Mouse (Mus musculus) right cerebral cortex, adult 18-20 months (tissue): Measurements from ENCODE around the gene Hist1h1t.
"Not testable (repeated sequence)": the region's sequence is repeated elsewhere in the genome, so short reads cannot be mapped to it uniquely, and the experiment has no call there.

Source experiments
- DNase-seq: peaks from one replicate; pipeline ENCODE4 v3.0.0; 2022; ENCODE audit warnings: mixed read lengths

Hist1h1t gene

DNA sequence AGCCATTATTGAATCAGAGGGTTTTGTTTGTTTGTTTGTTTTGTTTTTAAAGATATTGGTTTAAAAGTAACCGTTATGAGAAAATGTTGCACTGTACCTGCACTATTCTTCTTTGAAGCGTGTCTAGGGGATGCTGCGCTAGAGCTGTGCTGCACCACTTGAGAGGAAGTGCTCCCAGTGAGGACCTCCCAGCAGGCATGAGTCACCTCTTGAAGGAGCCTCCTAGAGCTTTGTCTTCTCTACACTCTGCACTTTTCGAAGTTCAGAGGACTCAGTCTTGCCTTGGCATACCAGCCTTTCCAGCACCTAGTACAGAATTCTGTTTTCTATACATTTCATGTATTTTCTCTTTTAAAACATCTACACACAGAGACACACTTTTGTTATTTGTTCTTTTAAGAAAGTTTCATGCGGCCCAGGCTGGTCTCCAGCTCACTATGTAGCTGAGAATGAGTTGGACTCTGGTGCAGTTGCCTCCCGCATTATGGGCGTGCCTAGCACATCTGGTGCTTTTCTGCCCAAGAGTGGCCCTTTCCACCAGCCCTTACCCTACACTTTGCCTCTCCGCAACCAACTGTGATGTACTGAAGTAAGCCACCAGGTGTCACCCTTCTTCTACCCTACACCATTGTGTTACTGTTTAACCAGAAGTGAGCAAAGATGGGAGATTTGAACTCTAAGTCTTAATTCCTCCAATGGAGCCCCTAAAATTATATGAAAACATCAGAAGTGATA lies 5.3 kb downstream of the Hist1h1t start:
- peak; percentile 73 for DNase-seq

DNA sequence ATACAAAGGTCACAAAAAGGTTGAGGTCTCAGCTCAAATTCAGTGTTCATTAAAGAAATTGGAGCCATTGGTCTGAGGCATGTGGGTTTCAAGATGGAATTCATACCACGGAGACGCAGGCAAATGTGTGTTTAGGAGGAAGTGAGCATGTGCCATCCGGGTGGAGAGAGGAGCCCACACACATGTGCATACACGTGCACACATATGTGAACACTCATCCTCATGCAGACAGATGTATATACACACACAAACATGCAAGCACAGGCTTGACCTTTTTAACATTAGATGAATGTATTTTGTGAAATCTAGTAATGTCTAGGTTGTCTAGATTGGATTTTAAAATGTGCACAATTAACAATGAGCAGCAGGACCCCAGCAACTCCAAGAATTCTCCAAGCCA lies 6.6 kb downstream of the Hist1h1t start:
- DNase-seq = no peak

DNA sequence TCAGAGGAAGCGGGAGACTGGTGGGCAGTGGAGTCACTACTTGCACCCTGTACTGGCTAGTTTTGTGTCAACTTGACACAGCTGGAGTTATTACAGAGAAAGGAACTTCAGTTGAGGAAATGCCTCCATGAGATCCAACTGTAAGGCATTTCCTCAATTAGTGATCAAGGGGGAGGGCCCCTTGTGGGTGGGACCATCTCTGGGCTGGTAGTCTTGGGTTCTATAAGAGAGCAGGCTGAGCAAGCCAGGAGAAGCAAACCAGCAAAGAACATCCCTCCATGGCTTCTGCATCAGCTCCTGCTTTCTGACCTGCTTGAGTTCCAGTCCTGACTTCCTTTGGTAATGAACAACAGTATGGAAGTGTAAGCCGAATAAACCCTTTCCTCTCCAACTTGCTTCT lies 7.2 kb downstream of the Hist1h1t start:
- DNase-seq = not testable (repeated sequence)

- no peak for DNase-seq
Observed at GRCm38 (mm10) chr13:23705751-23706356, 10.2 kb downstream of the Hist1h1t start.

DNA sequence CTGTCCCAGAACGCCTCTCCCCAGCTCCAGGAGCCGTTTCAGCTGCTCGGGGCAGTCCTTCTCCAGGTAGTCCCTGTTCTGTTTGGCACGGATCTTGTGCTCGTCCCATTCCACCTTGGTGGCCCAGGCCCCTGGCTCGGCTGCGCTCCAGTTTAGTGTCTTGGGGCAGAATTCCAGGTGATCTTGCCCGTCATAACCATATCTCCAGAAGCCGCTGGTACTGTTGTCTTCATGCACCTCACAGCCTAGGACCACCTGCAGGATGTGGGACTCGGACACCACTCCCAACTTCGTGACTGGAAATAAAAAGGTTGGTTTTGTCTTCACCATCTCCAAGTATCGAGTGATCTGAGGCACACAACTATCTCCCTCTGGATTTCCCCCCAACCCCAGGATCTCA lies 11.2 kb downstream of the Hist1h1t start:
- DNase-seq = no peak

DNA sequence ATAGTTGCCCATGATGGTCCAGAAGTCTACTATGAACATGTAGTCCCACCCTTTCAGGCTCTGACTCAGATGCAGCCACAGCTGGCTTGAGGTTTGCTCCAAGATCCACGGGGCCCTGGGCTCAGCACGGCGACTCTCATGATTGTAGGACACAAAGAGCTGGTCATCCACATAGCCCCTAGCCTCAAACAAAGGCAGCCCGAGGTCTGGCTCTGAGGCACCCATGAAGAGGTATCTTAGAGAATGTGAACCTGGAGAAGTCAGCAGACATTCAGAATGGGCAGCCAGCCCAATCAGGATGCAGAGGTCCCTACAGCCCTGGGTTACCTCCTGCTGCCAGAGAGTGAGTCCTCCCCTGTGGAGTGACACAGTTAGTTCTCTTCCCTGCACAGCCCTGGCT lies 12.4 kb downstream of the Hist1h1t start:
- no peak for DNase-seq

DNA sequence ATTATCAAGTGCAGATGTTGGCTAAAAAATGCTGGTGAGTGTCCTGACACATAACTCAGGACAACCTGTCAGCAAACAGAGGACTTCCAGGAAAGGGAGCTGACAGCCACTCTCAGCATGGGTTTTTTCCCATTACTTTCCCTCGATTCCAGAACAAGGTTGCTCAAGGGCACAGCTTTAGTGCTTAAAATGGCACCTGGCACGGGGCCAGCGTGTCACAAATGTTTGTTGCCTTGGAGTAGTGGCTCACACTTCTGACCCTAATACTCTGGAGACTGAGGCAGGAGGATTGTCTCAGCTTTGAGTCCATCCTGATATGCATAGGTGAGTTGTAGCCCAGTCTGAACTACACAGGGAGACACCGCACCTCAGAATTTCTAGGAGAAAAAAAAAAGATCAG lies 13.0 kb downstream of the Hist1h1t start:
- DNase-seq = no peak

- no peak for DNase-seq
Observed at GRCm38 (mm10) chr13:23709714-23710373, 14.2 kb downstream of the Hist1h1t start.

DNA sequence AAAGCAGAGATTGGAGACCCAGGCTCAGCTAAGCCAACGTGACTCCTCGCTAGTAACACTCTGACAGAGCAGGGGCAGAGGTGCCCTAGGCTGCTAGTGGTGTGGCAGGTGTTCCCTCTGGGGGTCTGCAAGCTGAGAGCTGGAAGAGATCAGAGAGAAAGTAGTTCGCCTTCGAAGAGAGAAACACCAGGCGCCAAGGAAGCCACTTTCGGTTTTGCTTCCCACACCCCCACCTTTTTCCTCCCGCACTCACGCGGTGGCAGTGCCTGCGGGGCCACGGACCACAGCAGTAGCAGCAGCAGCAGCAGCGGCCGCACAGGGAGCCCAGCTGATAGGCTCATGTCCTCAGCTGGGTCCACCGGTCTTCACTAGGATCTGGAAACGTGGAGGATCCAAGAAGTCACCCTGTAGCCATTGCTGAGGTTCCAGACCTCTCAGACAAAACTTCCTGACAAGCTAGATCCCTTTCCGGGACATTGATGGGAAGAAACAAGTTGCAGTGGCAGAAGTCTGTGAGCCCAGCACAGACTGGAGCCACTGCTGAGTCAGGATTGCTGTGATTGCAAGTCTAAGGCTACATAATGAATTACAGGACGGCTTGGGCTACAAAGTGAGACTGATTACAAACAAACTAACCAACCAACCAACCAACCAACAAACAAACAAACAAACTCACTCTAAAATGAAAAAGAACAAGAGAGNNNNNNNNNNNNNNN lies 14.9 kb downstream of the Hist1h1t start, which contains the start of gene Hfe:
Gene Hfe (minus strand): TSS at position 481 of the 716 bp plus-strand sequence.
- peak; percentile 39 for DNase-seq

GRCm38 (mm10) chr13:23716261-23717042 lies 20.8 kb downstream of the Hist1h1t start:
- DNase-seq = no peak

DNA sequence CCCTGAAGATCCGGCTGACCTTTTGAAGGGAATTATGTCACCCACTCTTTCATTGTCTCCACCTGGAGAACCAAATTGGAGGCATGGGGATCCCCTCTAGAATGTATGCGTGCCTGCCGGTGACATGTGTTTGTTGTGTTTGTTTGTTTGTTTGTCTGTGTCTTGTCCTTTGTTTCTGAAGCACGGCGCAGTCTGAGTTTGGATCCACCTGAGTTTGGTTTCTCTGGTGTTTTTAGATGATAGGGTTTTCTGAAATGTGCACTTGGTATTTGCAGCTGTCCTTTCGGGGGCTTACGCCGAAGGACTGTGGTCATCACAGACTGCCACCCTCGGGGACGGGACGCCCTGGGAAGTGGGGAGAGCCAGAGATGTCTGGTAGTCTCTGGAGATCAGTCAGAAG lies 21.6 kb downstream of the Hist1h1t start:
- DNase-seq = no peak

- DNase-seq = not testable (repeated sequence)
Observed at GRCm38 (mm10) chr13:23717593-23718245, 22.1 kb downstream of the Hist1h1t start.

- DNase-seq = no peak
Observed at GRCm38 (mm10) chr13:23724239-23724638, 28.6 kb downstream of the Hist1h1t start.

DNA sequence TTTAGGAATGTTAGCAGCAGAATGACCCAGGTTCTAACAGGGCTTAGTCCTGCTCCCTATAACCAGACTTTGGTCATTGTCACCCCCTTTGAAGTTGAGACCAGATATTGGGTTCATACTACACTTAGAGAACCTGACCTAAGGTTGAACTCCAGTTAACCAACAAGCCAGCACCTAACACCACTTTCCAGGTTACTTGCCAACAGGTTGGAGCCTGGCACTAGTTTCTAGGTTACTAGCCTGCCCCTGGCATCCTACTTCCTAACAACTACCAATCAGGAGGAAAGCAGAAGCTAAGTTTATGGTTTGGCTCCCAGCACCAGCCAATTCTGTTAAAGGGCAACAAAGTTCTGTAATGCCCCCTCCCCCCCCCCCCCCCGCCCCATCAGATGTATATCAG lies 29.6 kb downstream of the Hist1h1t start:
- no peak for DNase-seq

- DNase-seq = no peak
Observed at GRCm38 (mm10) chr13:23728472-23729191, 33.0 kb downstream of the Hist1h1t start.

- no peak for DNase-seq
Observed at GRCm38 (mm10) chr13:23729192-23729525, 33.5 kb downstream of the Hist1h1t start.

DNA sequence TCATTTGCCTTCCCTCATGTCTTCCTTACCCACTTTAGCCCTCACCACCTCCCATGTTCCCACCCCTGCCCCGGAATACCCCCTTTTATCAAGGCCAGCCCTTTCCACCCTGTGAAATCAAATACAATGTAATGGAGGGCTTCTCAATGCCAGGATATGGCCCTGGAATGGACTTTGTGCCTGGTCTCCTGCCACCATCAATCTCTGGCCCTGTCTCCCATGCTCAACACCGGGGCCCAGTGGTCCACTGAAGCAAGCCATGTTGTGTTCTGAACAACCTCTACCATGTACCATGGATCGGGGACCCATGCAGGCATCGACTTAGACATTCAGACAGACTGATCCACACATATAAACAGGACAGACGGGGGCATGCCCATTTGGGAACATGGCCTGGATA lies 34.1 kb downstream of the Hist1h1t start:
- DNase-seq = no peak

GRCm38 (mm10) chr13:23730479-23730878 lies 34.9 kb downstream of the Hist1h1t start:
- DNase-seq = no peak

DNA sequence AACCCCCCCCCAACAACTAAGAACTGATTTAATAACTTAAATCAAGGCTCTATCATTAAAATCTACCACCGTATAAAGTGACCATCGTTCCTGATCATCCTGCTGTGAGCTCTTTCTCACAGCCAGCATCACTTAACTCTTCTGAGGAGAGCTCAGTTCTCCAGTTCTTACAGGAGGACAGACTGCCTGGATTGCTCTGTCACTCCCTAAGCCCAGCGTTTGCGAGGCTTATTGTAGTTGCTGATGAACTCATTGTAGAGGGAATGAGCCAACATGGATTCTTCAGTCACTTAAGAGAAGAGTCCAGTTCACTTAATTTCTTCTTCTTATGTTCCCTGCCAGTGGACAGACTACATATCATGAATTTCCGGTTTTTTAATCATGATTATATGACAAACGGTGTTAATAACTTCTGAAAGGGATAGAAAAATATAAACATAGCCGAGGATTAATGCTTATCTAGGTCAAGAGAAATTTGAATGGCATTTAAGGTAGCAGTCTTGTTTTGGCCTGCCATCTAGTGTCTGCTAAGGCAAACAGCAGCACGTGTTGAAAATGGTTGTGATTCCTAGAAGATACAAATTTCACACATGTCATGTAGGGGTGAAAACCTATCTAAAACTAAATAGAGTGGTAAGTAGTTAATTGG lies 36.7 kb downstream of the Hist1h1t start:
- DNase-seq = peak; percentile 33

GRCm38 (mm10) chr13:23737091-23737490 lies 41.5 kb downstream of the Hist1h1t start:
- DNase-seq = no peak

DNA sequence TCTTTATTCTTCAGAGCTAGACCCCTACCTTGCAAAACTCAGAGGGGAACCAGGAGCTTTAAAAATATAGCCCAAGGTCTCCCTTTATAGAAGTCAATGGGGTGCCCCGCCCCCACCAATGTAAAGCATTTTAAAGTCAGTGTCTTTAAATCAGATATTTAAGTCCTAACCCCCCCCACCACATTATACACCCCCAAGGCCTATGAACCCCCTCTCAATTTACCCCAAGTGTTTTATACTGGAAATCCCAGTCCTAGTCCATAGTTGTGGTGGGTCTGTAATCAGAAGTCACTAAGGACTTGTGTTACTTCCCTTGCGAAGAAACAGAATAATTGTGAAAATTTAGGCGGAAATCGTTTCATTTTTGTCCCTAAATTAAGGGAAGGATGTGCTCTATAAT lies 42.4 kb downstream of the Hist1h1t start:
- no peak for DNase-seq
